Mouse (Mus musculus) urinary bladder, postnatal 10 days (tissue): ENCODE data around the gene Cercam.
"Not testable (repeated sequence)": the region's sequence is repeated elsewhere in the genome, so short reads cannot be mapped to it uniquely, and the experiment has no call there.

ENCODE experiments used
- DNase-seq: peaks from one replicate; pipeline ENCODE4 v3.0.0; 2022; ENCODE audit warnings: low spot score

Cercam gene

DNA sequence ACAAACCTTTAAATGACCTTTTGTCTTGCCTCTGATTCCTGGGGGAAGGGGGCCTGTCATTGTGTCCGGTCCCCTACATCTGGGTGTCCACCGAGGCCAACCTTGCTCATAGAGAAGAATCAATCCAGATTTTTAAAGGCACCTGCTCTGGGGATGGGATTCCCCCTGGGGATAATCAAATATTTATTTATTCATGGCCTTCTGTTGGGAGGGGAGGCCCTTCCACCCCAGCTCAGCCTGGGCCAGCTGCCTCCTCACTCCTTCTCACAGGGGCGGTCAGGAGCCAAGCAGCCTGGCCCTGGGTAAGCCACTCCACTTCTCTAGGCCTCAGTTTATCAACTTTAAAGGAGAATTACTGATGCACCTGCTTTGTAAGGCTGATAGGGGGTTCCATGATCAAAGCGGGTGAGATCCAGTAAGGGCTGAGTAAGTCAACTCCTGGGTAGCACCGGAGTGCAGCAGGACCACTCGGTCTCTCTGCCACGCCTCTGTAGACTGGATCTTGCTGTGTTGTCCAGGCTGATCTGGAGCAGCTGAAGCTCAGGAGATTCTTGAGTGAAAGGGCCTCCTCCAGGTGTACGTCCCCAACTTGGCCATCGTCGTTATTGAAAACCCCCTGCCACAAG, 13.3 kb upstream of the Cercam start:
- no peak for DNase-seq

- DNase-seq: no peak
Measured at GRCm38 (mm10) chr2:29856451-29857260, 12.3 kb upstream of the Cercam start.

DNA sequence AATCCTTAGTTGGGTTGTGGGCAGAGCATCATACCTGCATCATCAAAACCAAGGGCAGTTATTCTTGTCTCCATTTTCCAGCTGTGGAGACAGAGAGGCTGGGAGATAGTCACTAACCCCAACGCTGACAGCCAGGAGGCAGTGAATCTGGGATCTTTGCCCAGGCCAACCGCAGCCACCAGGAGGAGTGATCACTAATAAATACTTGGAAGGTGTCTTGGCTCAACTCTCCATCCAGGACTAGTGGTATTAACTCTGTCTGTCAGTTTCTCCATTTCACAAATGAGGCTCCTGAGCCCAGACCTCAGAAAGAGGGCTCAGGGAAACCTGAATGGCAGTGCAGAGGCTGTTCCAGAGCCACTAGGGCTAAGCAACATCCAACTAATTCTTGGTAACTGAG, 11.6 kb upstream of the Cercam start:
- no peak for DNase-seq

DNA sequence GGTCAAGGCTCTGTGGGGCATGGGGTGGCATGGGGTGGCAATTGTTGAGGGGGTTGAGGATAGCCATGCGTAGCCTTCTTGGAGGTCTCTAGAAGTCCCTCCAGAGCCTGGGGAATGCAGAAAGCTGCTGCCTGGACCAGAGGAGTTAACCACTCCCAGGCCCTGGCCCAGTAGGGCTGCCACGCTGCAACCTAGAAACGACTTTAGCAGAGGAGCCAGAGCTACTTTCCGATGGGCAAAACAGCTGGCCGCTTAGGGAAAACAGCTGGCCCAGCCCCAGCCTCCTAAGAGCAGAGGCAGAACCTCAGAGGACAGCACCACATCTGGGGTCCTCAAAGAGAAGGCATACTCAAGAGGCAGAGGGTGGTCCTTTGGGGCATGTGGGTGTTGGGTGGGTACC, 11.0 kb upstream of the Cercam start:
- no peak for DNase-seq

DNA sequence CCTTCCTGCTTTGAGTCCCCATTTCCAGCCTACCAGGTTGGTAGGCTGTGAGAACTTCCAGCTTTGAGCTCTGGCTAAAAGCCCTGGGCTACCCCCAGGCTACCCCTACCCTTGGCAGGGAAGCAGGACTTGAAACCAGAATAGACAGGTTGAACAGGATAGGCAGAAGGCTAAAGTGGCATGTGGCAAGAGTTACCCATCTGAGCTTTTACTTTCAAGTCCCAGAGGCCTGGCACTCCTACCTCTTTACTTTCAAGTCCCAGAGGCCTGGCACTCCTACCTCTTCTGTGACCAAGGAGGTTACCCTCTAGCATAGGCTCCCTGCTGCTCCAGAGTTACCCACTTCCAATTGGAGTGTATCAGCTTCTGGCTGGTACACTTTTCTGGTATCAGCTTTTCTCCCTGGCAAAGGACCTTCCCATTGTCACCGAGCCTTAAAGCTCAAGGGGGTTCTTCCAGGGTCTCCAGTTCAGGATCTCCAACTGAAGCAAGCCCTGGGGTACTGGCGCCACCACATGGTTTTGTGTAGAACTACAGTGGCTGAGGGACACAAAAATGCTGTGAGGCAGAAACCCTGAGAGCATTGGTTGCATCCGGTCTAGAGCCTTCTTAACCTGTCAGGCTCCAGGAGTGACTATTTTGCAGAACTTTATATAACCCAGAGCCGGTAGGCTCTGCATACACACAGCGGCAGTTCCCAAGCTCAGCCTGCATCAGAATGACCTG, 10.1 kb upstream of the Cercam start:
- no peak for DNase-seq

DNA sequence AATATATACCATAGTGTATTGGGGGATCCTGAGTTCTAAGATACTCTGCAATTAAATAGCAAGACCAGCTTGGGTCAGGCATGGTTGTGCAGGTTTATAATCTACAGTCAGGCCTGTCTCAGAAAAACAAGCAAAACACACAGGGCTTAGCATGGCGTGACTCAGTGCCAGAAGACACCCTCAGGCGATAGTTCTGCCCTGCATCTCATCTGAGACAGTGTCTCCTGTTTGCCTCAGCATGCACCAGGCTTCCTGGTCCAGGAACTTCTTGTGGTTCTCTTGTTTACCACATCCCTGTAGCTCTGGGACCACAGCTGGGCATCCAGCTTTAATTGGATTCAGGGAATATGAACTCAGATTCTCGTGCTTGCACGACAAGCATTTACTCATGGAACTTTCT, 3.8 kb upstream of the Cercam start:
- DNase-seq: no peak

DNA sequence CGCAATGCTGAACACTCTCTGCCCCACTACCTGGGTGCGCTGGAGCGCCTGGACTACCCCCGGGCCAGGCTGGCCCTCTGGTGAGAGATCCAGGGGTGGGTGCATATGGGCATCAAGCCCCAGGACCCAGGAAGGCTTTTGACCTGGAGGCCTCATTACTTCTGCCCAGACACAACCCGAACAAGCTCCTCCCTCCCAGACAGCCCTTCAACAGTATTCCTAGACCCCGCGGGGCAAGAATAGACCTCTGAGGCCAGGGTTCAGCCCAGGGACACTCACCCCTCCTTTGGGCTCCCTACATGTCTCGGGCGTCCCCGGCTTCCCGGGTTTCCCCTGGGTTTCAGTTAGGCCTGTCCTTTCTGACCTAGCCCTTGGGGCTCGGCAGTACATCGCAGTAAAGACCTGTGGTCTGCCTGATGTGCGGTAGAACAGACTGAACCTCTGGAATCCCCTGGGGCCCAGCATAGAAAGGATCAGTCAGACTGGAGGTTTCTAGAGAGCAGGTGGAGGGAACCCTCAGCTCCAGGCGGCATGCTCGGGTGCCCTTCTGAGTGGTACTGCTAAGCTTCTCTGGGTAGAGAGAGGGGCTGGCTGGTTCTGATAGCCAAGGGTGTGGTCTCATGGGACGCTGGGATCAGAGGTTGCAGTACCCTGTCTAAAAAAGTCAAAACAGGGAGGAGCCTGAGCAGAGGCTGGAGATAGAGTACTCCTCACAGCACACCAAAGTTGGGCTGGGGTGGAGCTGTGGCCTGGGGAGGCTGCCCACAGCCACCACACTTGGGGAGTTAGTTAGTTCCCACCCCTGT, 885 bp downstream of the Cercam start:
- DNase-seq: no peak

DNA sequence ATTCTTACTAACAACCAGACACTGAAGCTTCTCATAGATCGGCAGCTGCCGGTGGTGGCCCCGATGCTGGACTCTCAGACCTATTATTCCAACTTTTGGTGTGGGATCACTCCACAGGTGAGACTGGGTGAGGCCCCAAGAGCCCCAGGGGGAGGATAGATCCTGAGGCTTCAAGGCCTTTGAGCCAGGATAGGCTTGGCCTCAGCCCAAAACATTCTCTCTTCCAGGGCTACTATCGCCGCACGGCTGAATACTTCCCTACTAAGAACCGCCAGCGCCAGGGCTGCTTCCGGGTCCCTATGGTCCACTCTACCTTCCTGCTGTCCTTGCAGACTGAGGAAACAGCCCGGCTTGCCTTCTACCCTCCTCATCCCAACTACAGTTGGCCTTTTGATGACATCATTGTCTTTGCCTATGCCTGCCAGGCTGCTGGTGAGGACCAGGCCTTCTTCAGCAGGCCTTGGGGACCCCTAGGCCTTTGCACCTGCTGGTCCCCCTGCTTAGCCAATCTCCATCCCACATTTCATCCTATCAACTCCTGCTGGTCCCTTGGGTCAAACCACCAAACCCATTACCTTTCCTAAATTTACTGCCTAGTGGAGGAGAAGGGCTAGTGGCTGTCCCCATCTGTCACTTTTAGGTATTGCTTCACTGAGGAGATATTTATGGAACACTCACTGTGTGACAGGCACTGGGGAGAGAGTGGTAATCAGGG, 3.8 kb downstream of the Cercam start:
- no peak for DNase-seq

DNA sequence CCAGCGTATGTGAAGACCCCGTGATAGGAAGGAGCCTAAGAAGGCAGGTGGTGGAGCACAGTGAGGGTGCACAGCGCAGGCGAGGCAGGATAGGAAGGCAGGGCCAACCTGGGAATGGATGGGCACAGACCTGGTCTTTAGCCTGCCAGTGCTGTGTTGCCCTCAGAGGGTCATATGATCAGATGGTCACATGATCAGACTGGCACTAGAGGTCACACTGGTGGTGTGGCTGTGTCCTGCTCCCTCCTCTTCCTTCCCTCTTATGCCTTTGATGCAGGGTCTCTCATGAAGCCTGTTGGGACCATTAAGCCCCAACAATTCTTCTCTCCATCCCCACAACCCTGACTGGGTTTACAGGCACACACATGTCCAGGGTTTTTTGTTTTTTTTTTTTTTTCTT, 4.8 kb downstream of the Cercam start:
- no peak for DNase-seq

GRCm38 (mm10) chr2:29878061-29878460, 9.1 kb downstream of the Cercam start:
- DNase-seq: no peak

DNA sequence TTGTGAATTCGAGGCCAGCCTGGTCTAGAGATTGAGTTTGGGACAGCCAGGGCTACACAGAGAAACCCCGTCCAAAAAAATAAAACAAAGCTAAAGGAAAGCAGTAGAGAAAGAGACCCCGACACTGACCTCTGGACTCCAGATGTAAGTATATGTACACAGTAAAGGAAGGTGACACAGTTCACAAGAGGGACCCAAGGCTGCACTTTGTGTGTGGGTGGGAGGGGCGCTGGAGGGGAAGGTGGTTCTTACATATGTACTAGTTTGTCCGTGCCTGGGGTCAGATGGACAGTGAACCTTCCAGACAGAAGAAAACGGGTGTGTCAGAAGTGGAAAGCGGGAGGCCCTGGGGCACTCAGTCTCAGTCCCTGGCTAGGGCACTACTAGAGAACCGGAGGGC, 10.2 kb downstream of the Cercam start:
- no peak for DNase-seq

DNA sequence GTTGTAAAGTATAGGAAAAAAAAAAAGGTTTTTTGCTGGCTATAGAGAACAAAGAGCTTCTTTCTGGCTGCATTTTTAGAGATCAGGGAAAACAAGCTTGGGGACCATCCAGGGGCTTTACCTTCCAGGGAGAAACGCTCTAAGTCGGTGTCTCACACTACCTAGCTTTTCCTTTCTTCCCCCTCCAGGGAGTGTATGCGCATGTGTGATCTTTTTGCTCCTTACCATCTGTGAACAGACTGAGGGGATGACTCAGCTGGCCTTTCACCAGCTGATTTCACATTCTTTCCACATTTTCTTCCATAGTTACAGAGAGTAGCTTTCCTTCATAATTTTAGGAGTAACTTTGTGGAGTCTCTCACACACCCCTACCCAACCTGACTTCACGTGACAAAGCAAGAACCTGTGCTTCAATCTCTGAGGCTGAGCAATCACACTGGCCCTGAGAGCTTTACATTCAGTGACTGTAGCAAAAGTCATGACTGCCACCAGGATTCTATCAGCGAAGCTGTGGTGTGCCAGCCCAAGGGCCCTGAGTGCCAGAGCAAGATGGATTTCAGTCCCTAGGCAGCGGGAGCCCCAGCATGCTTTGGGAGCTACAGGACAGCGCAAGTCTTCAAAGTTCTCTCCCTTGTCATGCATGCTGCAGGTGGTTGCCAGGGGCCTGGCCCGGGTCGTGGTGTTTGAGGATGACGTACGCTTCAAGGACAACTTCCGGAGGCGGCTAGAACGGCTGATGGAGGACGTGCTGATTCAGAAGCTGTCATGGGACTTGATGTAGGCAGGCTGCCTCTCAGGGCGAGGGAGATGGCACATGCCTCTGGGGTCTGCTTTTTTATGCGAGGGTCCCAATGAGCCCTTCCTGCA, 11.2 kb downstream of the Cercam start:
- DNase-seq: no peak

DNA sequence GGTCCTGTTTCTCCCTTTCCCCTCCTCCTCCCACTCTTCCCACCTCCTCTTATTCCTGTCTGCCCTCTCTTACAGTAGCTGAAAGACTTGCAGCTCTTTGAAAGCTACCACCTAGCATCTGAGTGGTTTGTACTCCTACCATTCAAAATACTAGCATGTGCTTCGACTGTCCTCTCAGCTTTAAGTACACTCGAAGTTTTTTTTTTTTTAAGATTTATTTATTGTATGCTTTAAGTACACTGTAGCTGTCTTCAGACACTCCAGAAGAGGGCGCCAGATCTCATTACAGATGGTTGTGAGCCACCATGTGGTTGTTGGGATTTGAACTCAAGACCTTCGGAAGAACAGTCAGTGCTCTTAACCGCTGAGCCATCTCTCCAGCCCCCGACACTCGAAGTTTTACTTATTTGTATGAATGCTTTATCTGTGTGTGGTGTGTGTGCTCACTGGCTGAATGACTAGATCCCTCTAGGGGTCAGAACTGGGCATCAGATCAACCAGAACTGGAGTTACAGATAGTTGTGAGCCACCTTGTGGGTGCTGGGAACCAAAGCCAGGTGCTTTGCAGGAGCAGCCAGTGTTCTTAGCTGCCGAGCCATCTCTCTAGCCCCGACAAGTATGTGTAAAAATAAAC, 17.8 kb downstream of the Cercam start:
- DNase-seq: not testable (repeated sequence)

DNA sequence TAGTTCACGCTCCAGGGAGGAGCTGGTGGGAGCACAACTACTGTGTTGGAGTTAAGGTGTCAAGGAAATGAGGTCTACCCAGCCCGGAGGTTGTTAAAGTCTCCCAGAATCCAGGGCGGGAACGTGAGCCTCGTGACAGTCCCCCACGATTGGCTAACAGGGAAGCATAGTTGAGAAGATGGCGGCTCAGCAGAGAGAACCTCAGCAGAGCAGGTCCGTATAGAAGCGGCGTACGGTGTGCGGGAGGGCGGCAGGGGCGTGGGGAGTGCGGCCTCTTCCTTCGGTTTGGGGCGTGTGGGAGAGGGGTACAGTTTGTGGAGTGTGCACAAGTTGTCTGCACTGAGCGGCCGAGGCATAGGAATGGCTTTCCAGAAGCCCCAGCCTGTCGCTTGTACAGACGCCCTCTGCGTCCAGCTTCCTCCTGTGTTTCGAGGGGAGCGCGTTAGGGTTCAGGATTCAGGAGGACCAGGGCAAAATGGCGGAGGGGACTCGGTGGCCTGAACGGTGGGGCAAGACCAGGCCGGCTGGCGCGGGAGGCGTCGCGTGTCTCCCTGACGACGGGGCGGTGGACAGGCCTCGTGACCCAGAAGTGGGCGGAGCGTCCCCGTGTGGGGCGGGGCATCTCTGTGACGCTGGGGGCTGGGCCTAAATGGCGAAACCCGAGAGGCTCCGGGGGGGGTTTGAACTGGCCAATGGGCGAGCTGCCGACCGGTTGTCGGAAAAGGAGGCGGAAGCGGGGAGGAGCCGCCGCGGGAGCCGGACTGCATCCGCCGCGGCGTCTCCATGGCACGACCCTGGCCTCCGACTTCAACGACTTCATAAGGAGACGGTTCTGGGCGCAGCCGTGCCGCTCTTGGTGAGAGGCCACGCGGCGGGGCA, 20.3 kb downstream of the Cercam start, which contains the start of gene Odf2:
Gene Odf2, plus strand, starts transcription at position 156 of the 879 bp plus-strand sequence.
- DNase-seq: peak; percentile 99

- DNase-seq: peak; percentile 61
Measured at GRCm38 (mm10) chr2:29889991-29890833, 21.2 kb downstream of the Cercam start.

GRCm38 (mm10) chr2:29891773-29892172, 22.8 kb downstream of the Cercam start:
- DNase-seq: no peak

DNA sequence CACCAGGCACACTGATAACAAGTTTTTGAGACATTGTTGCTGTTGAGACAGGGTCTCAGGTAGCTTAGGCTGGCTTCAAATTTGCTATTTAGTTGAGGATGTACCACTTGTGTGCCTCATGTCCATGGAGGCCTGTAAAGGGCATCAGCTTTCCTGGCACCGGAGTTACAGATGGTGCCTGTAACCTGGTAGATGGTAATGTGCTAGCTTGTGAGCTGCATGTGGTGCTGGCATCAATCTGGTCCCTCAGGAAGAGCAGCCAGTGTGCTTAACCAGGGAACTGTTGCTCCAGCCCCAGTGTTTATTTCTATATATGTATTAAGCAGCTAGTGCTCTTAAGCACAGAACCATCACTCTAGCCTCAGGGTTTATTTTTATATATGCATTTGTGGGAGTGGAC, 27.1 kb downstream of the Cercam start:
- DNase-seq: no peak

GRCm38 (mm10) chr2:29897366-29897765, 28.4 kb downstream of the Cercam start:
- DNase-seq: no peak
